Mouse (Mus musculus): ENCODE results near the gene Cars2. TPM values are rescaled to one million over a fixed set of nuclear protein-coding genes. Genes with fewer than 3 reads are reported as not detected.
"Not testable (repeated sequence)": the region's sequence is repeated elsewhere in the genome, so short reads cannot be mapped to it uniquely, and the experiment has no call there.

The Cars2 gene
- polyA plus RNA-seq, 1 experiment, result 42.4 TPM

DNA sequence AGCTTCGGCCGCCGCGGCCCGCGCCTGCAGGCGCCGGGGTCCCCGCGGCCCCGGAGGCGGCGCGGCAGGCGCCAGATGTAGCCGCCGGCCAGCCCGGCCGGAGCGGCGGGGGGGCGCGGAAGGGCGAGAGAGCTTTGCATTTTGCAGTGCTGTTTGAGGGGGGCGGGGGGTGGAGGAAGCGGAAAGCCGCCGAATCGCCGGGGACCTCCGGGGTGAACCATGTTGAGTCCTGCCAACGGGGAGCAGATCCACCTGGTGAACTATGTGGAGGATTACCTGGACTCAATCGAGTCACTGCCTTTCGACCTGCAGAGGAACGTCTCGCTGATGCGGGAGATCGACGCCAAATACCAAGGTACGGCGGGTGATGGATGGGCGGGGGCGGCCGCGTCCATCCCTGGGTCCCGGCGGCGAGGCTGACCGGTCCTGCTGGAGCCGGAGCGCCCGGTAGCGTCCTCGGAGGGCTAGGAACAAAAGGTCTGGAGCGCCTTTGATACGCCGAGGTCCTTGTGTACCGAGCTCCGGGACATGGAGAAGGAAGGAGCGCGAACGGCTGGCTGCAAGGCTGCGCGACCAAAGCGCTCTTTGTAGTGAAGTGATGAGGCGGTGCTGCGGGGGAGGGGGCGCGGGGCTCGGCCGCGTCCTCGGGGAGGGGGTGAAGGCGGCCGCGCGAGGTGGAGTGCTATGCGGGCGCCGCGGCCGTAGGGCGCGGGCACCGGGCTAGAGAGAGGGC is 6.3 kb upstream of the Cars2 start:
- DNase-seq (ENCODE audit: low spot score), result peak; percentile 51

DNA sequence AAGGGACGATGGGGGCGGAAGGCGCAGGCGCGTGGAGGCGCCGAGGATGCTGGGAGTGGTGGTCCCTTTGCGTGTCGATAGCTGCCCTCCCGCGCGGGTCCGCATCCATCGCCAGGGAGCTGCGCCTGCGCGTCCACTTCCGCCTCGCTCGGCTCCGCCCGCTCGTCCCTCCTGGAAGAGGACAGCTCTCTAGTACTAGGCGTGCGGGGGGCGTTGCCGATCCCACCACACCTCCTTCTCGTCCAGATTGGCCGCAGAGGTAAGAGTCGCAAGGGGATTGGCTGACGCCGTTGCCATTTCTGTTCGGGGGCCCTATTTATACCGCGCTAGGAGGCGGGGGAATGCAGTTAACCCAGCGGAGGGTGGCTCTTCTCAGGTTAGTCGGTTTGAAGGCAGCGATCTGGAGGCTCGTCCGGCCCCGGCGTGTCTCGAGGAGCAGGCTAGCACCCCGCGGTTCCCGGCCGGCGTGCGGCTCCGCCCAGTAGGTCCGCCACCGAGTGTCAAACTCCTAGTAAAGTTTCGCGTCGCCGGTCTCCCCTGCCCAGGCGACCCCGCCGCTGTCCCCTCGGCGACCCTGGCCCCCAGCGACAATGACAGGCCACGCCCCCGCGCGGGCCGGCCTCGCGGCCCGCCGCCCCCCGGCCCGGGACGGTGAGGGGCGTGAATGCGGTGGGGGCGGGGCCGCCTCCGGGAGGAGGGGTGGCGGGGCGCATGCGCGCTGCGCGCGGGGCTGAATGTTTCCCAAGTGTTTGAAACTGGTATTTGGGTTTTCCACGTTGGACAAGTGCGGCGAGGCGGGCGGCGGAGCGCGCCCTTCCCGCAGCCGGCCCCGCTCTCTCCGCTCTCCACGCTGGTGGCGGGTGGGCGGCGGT is 5.4 kb upstream of the Cars2 start:
- DNase-seq (ENCODE audit: low spot score), result peak; percentile 96

DNA sequence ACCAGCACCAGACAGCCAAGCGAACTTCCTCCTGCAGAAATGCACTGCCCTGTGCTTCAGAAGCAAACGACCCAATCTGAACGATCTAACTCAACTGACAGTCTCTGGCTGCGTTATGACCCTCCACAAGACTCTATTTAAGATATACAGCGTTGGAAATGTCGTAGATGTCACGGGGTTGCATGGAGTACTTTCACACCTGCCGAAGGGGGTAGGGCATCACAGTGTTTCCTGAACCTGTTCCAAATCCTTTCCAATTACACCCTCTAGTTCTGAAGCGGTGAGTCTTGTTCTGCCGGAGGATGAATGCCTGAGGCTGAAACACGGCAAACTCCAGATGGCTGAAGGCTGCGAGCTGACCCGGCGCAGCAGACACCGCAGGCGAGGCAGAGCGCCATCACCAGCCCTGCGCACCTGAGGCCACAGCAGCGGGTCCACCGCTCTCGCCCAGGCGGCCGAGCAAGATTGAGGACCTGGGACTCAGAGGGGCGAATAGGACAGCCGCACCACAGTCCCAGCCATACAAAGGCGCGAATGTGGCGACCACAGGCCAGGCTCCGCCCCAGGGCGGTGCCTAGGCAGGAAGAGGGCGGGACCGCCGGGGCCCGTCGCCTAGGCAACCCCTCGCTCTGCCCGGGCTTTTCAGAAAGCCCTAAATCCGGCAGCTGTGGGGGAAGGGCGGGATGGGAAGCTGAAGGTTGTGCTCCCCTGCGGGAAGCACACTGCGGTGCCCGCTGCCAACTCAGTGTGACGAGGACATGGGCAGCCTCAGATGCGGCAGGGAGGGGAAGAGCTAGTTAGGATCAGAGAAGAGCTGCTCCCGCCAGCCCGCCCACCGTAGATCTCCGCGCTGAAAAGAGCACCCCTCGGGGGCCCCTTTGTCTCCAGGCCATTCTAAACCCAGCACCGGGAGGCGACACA is 4.5 kb upstream of the Cars2 start, which contains the start of gene Ing1:
Ing1 (plus strand) TSS at position 773 of the 921 bp plus-strand sequence.
- DNase-seq (ENCODE audit: low spot score), result peak; percentile 82

DNA sequence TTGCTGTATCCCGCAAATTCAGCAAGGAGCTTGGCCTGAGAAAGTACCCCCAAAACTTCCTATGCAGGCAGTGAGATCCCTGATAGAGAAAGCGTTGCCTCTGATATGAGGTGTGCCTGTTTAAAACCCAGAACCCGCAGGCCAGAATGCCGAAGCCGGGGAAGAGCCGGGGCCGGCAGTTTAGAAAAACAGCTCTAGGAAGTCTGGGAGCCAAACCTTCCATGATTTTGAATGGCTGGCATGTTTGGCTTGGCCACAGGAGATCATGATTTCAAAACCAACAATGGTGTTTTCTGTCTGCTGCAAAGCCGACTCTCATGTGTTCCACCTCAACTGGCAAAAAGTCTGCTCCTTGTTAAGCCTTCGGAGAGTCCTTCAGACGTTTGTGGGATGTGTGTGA is 1.8 kb upstream of the Cars2 start:
- DNase-seq (ENCODE audit: low spot score), result no peak

DNA sequence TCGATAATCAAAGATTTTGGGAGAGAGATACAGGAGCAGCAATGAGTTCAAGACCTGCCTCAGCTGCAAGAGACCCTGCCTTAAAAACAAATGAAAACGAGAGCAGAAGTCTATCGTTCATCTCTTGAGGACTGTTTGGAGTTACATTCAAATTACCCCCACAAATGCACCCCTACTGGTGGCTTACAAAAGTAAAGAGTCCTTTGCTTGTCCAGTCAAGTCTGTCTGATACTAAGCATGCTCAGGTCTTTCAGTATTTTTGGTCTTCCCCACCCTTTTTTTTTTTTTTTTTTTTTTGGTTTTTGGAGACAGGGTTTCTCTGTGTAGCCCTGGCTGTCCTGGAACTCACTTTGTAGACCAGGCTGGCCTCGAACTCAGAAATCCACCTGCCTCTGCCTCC is 914 bp upstream of the Cars2 start:
- DNase-seq (ENCODE audit: low spot score), result not testable (repeated sequence)

DNA sequence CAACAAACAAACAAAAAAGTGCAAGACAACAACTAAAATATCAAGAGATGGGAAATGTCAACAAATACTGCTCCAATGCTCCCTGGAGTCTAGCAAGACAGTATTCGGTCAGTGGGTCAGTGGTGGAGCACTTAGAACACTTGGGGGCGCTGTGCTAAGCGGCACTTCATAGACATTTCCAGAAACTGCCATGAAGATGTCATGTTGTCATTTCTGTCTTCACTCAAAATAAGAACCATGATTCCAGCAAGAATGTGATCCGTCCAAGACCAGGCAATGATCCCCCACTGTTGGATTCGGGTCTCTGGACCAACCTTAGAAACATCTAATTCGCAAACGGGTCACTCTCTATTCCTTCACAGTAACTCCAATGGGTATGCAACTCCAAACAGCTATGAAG is 877 bp downstream of the Cars2 start:
- DNase-seq (ENCODE audit: low spot score), result no peak

DNA sequence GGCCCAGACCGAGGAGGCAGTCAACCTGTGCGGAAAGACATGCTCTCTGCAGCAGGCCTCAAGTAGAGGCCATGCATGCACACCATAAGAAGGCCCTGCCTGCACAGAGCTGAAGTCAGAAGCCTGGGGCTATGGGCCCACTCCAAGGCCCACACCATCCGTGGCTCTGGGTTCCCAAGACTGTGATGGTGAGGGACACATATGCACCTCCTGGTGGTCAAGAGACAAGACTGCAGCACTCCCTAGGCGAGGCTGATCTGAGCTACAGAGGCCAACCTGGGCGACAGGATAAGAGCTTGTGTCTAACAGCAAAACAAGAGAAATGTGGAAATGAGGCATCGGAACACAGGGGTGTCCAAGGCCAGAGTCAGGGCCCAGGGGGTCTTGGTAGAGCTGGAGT is 3.5 kb downstream of the Cars2 start:
- no peak for DNase-seq (ENCODE audit: low spot score)

DNA sequence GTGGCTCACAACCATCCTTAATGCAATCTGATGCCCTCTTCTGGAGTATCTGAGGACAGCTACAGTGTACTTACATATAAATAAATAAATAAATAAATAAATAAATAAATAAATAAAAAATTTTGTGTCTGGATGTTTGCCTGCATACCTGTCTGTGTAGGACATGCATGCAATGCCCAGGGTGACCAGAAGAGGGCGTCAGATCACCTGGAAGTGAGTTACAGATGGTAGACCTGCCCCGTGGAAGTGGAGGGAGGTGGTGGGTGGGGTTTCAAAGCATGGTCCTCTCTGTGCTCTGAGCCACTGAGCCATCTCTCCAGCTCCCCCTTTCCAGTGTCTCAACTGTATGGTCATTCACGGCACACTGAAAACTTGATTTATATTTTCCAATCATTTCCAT is 6.2 kb downstream of the Cars2 start:
- DNase-seq (ENCODE audit: low spot score), result no peak

DNA sequence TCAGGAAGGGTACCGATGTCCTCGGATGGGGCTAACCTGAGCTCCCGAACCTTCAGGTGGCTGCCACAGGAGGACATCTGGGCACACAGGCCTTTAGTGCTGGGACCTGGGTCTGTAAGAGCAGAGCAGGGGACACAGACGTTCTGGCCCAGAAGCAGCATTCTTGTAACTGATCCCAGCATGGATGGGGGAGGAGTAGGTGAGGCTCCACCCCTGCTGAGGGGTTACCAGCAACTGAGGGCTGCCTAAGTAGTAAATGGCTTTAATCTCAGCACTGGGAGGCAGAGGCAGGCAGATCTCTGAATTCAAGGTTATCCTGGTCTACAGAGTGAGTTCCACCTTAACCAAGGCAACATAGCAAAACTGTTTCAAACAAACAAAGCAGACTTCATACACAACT is 7.7 kb downstream of the Cars2 start:
- DNase-seq (ENCODE audit: low spot score), result no peak

DNA sequence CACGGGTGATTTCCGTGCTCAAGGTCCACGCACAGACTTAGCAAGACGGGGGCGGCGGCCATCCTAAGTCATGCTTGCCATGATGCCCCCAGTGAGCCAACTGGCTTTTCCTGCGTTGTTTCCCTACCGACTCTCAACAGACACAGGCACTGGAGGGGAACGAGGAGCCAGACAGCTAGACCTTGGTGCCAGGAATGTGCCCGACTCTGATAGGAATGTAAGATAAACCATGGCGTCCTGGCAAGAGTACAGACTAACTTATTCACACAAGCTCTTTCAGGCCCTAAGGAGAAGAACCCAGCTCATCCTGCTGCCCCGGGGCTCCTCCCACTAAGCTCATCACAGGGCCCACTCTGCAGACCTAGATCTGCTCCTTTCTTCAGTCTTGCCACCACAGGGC is 8.6 kb downstream of the Cars2 start:
- DNase-seq (ENCODE audit: low spot score), result no peak

DNA sequence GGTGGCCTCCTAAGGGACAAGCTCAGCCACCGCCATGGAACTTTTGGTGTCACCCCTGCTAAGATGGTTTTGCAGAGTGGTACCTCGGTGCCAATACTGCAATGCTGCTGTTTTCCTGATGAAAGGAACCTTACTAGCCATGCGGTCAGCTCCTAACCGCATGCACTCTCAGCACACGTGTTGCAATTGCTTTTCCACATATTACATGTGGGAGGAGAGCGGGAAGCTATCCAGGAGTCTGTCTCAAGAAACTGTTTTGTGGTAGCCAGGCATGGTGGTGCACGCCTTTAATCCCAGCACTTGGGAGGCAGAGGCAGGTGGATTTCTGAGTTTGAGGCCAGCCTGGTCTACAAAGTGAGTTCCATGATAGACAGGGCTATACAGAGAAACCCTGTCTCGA is 10.4 kb downstream of the Cars2 start:
- DNase-seq (ENCODE audit: low spot score), result no peak

DNA sequence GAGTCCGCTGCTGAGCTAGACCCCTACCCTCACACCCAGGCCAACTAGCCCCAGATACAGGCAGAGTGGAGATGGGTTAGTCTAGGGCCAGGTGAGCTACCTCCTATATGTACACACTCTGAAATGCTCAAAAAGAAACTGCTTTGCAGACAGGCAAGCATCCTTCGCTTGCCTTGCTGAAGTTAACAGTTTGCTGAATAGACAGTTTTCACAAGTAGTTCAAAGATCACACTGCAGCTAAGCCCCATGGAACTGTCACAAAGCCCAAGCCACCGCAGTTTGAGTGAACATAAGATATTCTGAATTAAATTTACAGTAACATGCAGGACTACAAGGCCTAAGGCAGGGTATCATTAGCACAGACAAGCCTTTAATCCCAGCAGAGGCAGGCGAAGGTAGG is 11.5 kb downstream of the Cars2 start:
- DNase-seq (ENCODE audit: low spot score), result no peak

DNA sequence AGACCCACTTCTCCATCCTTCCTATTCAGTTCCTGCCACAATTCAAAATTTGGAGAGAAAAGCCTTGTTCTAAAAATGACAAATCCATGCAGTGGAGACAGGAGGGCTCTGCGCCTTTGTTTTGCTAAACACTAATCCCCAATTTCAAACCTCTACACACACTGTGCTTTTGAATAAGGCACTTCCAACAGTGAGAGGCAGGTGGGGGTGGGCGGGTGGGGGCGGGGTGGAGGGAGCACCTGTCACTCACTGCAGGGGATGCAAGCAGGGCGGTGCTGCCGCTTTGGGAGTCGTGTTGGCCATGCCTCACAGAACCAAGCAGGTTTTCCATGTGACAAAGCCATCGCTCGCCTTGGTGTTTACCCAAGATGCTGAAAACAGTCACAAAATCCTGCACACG is 16.1 kb downstream of the Cars2 start:
- no peak for DNase-seq (ENCODE audit: low spot score)

DNA sequence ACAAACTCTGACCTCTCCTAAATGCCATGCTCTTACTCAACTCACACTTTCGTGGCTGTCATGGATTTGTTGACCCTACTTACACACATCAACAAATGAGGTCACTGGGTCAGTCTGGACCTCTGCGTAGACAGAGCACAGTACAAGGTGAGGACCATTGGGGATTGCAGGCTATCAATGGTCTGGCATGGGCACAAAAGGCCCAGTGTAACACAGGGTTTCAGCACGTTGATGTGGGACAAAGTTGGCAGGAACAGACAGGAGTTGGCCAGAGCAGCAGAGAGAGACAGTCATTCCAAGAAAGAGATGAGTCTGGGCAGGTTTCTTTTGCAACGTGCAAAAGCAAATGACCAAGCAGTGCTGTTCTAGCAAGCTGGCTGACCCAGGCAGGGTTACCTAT is 19.7 kb downstream of the Cars2 start:
- no peak for DNase-seq (ENCODE audit: low spot score)

DNA sequence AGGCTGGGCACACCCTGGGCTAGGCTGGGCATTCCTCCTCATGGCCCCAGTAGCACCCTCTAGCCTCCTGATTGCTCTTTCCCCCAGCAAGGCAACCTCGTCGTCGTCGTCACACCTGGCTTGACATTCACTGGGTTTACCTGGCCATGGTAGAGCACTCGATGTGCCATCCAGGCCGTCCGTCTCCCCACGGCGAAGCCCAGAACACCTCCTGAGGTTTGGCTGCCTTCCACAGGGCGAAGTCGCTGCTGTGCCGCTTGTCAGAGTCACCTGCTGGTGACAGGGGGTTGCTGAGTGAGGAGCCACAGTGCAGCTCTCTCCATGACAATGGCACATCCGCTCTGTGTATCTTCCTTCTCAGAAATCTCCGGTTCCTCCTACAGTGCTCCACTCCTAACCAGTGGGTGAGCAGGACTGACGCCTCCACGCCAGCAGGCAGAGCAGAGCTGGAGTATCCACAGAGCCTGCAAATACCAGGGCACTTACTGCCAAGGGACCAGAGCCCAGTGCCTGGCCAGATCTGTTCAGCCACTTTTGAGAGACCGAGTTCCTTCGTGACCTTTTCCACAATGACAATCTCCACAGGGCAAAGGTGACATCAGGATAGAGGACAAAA is 20.3 kb downstream of the Cars2 start:
- DNase-seq (ENCODE audit: low spot score), result no peak

DNA sequence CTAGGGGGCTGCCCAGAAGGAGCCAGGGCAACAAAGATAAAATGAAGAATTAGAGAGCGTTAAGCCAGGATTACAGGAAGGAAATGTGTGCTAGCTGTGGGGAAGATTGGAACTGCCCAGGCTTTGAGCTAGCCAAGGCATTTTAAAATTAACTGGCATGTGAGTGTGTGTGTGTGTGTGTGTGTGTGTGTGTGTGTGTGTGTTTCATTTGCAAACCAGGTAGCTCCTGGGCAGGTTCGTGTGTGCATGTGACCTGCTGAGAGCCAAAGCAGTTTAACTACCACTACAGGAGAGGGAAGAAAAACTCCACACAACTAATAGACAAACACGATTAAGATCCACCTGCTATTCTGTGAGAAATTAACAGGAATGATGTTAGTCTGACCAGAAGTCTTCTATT is 27.3 kb downstream of the Cars2 start:
- DNase-seq (ENCODE audit: low spot score), result no peak

DNA sequence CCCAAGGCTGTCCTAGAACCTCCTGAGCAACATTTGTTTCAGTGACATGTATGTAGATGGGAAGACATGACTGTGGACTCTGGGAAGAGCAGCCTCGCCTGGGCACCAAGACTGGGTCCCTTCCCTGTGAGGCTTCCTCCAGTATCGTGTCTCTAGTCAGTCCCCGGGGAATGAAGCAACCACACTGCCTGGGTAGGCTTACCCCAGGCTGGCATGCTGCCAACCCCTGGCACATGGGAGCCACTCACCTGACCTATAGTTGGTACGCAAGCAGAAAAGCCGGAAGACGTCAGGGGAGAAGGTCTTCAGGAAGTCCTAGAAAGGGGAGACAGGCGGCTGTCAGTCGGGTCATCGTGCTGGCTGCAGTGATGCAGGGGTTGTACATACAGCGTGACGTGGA is 31.9 kb downstream of the Cars2 start:
- DNase-seq (ENCODE audit: low spot score), result no peak

DNA sequence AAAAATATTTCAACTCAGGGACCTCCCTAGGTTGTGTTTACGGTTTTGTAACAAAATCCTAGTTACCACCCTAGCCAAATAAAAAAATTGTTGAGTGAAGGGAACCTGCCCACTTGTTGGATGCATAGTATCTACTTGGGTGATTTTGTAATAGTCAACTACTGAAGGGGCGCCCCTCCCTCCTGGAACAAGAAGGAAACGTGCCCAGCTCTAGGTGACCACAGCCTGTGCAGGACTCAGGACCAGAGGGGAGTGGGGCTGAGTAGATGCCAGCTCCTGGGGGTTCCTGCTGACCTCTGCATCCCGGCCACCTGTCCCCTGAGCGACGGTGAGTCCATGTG is 32.6 kb downstream of the Cars2 start:
- no peak for DNase-seq (ENCODE audit: low spot score)

DNA sequence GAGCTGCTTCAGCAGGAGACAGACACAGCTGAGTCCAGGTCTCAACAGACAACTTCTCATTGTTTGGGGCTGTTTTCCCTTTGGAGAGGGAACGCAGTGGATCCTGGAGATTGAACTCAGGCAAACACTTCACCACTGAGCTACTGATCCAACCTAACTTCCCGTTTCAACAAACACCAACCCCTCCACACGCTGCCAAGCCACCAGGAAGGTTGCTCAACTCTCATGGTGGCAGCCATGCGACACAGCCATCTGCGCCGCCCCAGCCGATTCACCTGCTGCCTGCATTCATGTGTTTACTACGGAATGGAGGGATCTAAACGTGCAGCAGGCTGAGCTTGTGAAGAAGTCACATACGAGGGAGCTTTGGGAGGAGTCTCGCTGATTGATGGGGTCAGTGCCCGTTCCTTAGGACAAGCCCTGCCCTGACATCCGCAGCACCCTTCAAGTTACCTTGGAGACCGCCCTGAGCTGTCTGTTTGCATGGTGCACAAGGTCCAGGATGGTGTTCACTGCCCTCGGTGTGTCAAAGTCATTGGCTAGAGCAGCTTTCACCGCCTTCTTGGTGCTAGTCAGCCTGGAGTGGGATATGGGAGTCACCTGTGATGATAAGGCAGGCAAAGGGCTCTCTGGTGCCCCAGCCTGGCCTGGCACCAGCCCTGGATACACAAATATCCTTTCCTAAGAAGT is 33.1 kb downstream of the Cars2 start:
- DNase-seq (ENCODE audit: low spot score), result no peak

DNA sequence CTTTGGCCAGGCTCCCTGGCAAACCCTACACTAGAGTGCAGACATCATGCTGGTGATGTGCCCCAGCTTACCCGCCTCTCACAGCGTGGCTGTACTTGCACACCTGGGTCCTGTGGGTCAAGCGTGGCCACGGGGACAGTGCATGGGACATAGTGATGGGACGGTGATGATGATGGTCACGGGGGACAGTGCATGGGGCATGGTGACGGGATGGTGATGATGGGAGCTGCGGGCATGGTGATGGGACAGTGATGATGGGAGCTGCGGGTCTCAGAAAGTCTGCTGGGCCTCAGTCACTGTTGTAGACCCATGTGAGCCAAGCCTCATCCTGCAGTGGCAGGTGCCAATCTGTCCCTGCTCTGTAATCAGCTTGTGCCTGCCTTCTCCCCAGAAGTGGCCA is 34.3 kb downstream of the Cars2 start:
- no peak for DNase-seq (ENCODE audit: low spot score)

DNA sequence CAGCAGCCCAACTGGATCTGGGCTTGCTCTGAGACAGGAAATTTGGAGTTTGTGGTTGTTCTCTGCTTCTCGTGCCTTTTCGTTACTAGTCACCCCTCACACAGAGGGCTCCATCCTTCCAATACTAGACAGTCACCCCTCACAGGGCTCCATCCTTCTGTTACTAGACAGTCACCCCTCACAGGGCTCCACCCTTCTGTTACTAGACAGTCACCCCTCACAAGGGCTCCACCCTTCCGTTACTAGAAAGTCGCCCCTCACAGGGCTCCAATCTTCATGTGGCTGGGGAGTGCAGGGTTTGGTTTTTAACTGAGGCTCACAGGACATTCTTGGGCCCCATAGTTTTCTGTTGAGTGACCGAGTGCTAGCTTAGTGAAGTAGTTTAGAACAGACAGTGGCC is 37.3 kb downstream of the Cars2 start:
- no peak for DNase-seq (ENCODE audit: low spot score)

Data from urinary bladder, adult 2 months (tissue).